Mouse (Mus musculus) gastrocnemius, postnatal 4 days (tissue): ENCODE results near the gene Cdhr1. TPM values are rescaled to one million over a fixed set of nuclear protein-coding genes. Genes with fewer than 3 reads are reported as not detected.
"Not testable (repeated sequence)": the region's sequence is repeated elsewhere in the genome, so short reads cannot be mapped to it uniquely, and the experiment has no call there.

Experiments
- DNase-seq, 2 experiments: peaks; one replicate each; pipeline ENCODE4 v3.0.0; 2021 to 2022; ENCODE audit warnings: low spot score in 2 of 2, mixed read lengths in 2 of 2
- long read RNA-seq, 2 experiments: library from polyadenylated mRNA; stranded (forward); transcript quantifications; one replicate each; pipeline ENCODE4 v2.0.0; 2021
- total RNA-seq, 2 experiments: library from RNA; stranded (reverse); gene quantifications; 2 replicates each; pipeline ENCODE4 v1.2.3; 2021

The Cdhr1 gene
- not detected for total RNA-seq
- long read RNA-seq, experiment 1, result 0 reads
- long read RNA-seq, experiment 2, result 0 reads

DNA sequence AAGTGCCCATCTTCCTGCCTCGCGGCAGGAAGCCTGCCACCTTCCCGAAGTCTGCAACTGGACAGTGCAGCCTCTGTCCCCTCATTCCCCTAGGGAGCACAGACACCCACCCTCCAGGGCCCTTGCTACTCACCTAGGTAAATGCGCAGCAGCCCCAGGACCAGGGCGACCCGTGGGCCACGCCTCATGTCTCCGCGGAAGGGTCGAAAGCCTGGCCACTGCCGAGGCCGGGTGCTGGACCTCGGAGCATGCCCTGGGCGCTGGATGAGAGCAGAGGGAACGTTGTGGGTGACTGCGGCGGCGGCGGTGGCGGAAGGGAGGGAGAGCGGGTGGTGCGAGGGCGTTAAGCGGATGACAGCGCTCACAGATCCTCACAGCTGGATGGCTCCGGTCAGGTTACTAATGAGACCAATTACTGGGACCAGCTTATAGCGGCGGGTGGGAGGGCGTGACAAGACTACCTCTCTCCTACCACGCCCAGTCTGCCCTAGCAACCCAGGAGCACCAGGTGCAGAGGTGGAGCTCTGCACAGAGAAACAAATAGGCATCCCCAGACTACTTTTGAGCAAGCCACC lies at the start of gene Cdhr1:
Gene Cdhr1 (minus strand): TSS at position 392 of the 575 bp plus-strand sequence.
- DNase-seq, result peak in 1 of 2 experiments; percentile 18

DNA sequence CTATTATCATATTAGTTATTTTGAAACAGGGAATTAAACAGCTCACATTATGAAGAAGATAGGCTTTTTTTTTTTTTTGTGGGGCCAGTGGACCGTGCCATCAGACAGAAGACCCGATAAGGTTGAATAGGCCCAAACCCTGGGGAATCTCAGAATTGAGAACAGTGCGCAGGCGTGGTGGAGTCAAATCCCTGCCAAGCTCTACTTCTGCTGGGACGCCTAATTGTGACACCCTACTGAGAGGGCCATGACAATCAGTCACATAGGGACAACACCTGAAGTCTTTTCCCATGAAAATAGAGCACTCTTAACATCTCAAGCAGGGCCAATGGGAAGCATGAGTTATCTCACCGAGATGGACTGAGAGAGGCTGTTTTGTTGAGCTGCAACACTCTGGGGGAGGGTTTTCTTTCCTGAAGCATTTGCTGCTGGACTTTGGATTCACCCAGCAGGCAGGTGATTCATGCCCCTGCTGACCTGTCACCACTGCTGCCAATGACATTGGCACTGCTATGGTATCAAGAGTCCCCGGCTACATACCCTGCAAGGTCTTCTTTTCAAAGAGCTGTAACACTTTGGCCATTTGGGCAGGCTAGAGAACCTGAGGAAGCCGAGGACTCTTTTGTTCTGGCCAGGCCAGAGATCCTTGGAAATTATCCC lies 41.0 kb upstream of the Cdhr1 start:
- DNase-seq, result no peak

DNA sequence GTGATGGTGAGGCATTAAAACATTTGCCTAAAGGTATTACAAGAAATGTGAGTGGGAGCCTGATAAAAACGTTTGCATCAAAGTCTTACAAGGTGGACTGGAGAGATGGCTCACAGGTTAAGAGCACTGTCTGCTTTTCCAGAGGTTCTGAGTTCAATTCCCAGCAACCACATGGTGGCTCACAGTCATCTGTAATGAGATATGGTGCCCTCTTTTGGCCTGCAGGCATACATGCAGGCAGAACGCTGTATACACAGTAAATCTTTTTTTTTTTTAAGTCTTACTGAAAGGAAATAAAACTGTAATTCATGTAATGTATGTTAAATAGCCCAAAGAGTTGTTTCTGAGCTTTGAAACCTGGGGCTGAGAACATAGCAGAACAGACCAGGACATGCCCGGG lies 39.4 kb upstream of the Cdhr1 start:
- not testable (repeated sequence) for DNase-seq

DNA sequence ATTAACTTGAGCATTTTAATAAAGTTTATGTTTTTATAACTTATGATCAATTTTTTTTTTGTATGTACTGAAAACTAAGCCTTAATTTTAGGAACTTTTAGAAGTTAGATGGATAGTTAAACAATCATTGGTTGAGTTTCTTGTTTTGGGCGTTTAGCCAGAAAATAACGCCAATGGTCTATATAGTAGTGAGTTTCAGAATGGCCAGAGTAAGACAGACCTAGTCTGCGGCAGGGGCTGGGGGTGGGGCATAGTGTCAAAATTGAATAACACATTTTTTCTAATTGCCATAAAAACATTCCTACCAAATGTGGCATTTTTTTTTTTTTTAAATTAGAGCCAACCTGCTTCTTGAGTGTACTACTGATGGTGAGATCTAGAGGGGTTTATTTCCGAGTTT lies 38.0 kb upstream of the Cdhr1 start:
- no peak for DNase-seq

DNA sequence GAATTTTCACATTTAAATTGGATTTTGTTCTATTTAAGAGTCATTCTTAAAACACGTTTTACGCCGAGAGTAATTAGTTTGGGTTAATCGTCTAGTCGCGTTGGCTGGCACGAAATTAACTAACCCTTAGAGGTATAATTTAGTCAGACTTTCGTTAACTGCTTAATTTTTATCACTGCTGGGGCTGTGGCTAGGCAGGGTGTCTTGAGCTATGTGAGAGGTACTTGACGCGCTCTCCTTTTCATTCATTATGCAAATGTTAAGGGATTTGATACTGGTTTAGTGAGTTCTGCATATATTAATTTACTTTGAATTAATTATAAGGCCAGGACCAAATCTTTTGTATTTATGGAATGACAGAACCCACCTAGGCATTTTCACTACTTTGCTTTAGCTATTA lies 37.5 kb upstream of the Cdhr1 start:
- no peak for DNase-seq

DNA sequence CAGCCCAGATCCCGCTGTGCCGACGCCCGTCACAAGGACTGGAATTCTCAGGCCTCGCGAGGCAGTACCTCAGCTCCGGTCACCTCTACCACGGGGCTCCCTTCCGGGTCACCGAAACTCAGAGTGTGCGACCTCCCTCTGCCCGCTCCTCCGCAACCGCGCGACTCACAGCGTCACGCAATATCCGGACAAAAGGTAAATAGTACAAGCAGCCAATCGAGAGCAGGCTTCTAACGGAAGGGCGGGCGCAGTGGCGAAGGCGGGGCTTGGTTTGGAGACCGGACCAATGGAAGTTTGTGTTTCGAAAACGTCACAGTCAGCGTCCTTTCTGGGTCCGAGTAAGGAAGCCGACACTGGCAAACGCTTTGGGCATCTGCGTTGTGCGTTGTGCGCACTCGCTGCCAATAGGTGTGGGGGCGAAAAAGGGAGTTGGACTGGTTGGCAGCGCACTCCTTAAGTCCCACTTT lies 37.0 kb upstream of the Cdhr1 start, which contains the start of gene Ghitm:
Gene Ghitm (minus strand): TSS at position 146 of the 467 bp plus-strand sequence.
- peak; percentile 86 to 93 for DNase-seq

DNA sequence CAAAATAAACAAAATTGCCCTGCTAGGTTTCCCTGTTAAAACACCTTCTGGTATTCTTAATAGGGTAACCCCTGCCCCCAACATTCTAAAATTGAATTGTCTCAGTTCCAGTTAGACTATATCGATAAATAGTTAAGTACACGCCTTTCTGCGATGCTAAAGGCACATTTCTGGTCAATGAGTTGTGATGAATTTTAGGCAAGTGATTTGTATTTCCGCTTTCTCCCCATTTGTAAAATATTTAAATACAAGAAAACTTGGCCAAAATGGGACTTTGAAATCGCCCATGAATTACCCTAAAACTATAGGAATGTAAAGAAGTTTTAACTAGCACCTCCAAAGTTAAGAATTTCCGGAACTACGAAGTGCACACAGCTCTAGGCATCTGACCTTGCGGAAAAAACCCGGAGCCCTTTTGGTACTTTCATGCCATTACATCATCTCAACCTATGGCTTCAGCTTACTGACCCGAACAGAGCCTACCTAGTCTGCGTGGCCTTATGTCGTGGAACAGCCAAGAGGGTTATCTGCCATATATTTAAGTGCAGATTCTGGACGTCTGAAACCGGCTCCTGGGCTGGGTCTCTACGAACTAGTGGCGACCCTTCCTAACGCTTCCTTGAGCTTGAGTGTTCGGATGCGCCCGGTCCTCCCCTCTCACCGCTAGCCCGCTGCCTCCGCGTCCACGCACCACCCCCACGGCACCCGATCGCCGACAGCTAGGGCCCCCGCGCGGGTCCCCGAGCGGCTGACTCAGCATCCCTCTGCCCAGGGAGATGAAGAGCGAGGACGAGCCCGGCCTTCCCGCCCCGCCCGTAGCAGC lies 36.4 kb upstream of the Cdhr1 start:
- DNase-seq, result no peak

DNA sequence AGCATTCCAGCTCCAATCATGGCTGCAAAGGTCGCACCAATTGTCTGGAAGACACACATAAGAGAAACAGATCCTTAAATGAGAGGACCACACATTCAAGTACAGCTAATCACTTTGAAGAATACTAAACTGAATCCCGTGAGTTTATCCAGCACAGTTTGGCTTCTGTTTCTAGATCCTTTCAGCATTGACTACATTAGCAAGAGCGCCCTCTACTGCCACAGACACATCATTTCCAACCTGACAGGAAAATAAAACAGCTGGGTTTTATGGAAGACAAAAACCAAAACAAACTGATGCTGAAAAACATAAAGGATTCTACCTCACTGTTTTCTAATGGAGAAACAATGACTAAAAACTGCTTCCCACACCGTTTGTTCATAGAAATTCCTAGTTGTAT lies 29.5 kb upstream of the Cdhr1 start:
- no peak for DNase-seq

DNA sequence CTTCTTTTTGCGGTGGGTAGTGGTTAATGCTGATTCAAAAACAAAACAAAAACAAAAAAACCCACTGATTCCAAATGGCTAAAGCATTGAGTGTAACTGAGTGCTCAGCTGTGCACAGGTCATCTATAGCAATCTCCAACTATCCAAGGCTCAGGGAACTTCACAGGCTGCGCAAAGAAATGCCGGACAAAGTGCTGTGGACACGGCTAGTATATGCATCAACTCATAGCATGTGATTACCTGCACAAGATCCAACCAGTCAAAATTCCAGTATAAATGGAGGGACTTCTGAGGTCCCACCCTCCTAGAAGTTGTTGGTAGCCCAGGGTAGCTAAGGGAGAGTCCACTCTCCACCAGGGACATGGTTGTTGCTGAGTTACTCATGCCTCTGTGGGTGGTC lies 21.1 kb upstream of the Cdhr1 start:
- DNase-seq, result no peak

DNA sequence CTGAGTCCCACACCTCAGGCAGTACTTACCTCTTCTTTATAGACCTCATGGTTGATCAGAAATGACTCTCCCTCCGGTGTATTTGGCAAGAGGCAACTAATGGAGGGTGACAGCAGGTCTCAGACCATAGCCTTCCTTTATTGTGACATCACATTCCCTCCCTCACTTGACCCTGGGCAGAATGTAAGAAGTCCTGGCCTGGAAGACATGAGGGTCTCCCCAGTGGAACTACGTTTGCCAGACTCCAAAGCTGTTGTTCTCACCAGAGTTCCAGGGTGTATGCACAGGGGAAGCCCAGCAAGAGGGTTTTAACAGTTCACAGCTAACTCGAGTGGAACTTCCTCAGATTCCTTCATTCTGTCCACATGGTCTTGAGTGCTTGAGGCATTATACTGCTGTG lies 15.8 kb upstream of the Cdhr1 start, which contains the start of gene 2610528A11Rik:
Gene 2610528A11Rik (minus strand): TSS at position 101 of the 400 bp plus-strand sequence.
- DNase-seq, result no peak

DNA sequence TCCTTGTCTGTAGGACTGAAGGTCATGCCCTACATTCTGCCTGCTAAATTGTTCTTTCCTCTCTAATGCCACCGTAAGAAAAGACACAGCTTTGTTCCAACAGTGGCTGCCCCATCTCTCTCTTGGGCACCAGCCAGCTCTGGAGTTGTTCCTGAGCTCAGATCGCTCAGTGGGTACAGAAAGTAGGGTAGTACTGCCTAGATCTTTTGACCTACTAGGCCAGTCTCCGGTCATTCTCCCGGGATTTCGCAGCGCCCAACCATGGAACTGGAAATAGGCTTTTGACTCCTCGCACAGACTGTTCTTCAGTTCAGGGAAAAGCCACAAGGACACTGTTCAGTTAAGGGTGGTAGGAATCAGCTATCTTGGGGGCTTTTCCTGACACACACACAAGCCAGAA lies 14.8 kb upstream of the Cdhr1 start:
- no peak for DNase-seq

DNA sequence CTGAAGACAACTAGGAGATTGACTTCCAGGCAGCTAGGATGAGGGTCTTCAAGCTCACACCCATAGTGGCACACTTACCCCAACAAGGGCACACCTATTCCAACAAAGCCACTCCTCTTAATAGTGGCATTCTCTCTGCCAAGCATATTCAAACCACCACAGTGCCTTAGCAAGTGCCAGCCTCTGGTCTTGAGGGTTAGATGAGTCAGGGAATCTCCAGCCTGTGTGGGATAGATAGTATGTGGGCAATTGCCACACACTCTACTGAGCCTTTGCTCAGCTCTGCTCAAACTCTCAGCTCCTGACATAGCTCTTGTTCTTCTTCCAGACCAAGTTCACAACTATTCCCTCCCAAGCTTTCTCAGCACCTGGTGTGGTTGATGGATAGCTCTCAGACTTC lies 13.2 kb upstream of the Cdhr1 start:
- no peak for DNase-seq

DNA sequence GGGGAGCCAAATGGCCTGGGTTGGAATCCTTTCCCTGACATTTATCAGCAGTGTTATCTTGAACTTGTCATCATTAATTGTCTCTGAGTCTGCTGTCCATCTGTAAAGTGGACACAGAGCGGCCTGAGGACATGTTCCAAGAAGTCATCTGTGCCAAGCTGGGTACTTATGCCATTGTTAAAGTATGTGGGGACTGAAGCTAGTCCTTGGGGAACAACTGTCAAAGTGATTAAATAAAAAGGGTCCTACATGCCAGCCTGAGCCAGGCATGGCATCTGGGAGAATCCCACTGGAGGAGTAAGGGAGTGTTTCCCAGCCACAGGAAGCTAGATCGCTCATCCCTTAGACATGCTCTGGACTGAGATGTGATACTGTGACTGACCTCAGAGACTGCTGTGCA lies 12.3 kb upstream of the Cdhr1 start:
- DNase-seq, result no peak

DNA sequence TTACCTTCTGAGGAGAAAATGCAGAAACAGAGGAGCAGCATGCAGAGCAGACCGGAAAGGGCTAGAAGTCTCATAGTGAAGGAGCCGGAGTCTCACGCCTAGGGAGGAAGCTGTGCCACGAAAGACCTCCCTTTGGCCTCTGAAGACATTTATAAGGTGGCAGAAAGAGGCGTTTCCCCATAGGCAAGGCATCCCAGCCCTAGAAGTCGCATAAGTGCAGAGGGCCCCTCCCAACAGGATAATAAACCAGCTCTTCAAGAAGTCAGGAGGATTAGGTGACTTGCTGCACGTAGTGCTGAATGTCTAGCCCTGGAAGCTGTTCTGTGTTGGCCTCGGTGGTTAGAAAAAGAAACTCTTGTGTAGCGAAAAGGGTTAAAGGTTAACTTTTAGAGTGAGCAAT lies 11.8 kb upstream of the Cdhr1 start:
- no peak for DNase-seq

DNA sequence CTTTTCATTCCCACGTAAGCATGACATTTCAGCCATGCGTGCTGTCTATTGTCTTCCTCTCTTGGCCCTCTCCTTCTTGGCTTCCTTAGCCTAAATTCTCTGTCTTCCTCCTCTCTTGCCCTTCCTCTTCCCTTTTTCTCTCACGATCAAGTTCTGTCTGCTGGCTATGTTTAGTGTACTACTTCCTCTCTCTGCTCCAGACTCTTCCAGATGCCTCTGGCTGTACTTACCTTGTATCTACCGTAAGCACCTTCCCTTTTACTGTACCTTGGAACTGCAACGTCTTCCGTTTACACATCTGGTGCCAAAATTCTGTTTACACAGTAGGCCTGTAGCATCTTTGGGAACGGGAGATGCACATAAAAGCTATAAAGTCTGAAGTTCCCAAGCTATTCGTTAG lies 11.3 kb upstream of the Cdhr1 start:
- no peak for DNase-seq

DNA sequence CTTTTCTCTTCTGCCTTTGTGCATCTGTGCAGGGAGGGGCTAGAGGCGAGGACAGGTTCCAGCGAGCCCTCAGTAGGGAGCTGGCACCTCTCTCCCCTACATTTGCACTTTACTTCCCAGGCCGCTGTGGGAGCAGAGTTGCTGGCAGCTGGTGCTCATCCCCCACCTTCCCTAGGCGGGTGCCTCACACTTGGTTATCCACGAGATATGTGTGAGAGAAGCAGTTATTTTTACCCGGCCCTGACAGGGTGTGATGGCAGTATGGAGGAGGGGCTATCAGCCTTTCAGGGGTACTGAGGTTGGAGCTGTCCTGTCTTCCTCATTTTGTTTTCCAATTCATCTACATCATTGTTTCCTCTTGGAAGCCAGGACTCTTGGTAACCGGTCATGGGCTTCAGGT lies 7.7 kb upstream of the Cdhr1 start:
- no peak for DNase-seq

DNA sequence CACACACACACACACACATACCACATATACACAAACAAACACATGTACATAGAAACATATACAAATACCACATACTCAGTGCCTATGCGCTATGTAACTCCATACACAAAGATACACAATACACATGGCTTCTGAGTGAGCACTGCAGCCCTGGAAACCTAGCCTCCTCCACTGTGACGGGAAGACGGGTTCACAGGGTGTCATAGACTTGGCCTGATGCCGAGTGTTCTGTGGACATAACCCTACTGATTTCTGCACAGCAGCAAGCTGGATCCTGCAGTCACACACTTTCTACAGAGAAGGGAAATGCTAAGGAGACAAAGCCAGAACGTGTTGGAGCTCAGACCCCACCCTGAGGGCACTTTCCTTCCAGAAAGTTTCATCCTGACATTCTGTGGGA lies 6.6 kb upstream of the Cdhr1 start:
- DNase-seq, result no peak

DNA sequence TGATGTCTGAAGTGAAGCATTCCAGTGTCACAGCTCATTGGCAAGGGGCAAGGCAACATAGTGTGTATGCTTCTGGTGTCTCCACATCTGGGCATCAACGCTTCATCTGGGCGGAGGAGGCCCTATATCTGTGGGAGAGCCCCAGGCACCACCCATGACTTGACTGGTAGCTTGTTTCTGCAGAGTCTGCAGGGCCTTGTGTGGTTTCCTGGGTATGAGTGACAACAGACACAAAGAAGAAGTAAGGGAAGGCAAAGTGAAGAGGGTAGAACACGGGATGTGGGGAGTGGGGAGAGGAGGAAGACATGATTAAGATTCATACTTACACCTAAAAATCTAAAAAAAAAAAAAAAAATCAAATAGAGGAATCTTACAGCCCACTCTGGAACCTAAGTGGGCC lies 4.3 kb upstream of the Cdhr1 start:
- no peak for DNase-seq

DNA sequence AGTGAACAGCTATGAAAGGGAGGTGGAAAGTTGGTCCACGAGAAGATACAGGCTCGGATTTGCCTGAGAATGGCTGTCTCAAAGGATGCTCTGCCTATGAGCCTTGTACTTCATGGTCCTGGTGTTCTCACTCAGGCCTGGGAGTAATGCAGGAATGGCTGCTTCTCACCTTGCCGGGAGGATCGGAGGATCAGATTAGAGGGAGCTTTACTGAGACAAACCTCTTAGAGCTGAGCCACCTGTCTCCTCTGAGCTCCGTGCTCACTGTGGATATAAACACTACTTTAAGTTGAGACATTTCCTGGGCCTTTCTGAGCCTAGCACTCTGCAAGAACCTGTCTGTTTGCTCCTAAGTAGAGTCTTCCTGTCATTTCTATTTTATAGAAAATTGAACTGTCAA lies 3.4 kb upstream of the Cdhr1 start:
- no peak for DNase-seq

DNA sequence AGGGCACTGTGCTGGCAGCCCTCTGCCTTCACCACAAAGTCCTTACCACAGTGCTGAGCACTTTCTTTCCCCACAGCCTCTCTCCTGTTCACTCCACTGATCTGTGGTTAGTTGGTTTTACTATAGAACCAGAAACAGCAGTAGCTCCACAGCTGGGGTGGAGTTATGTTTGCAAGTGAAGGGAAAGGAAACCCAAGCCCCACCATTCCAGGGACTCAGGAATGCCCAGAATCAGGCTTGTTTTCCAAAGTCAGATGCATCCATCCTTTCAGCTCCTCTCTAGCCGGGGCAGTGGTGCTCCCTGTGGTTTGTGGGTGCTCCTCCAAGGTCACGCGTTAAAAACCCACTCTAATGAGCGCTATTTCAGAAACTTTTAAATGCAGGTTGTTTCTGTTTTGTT lies 2.6 kb downstream of the Cdhr1 start:
- no peak for DNase-seq

DNA sequence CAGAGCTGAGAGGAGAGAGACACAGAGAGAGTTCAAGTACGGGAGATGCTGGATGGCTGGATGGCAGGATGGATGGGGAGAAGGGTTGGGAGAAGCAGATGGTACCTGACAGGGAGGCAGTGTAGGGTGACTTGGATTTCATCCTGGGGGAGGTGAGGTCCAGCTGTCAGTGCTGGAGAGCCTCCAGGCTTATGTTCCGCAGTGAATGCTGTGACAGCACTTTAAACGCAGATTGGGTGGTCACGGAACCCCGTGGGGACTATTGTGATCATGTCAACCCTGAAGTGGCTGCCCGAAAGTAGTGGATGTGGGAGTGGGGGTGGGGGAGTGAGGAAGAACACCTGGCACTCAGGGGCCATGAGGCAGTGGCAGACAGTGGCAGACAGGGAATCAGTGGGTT lies 3.7 kb downstream of the Cdhr1 start:
- no peak for DNase-seq

DNA sequence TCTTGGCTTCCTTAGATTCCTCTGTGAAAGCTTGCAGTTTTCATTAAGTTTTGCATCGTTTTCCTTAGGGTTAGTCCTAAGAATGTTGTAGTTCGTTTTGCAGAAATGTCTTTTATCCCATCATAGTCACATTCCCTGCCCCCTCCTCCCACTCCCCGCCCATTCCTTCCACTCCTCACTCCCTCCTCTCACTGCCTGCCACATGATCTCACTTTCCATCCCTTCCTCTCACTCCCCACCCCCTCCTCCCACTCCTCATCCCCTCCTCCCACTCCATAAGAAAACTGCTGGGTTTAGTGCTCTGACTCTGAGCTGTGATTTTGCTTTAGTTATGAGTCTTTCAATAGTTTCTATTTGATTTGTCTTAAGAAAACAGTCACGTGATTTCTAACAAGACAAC lies 14.4 kb downstream of the Cdhr1 start:
- DNase-seq, result no peak
